Mouse (Mus musculus) hindbrain, postnatal 0 days (tissue): ENCODE measurements at regions not wholly inside any gene's neighbourhood (a gene's known extent, or its start where the extent isn't known, plus 50 kb on each side); places are given as distances from the start of the nearest gene placed in this dataset.

ENCODE experiments used
- ATAC-seq: fragments of 200-750 bp; cut with Nextera tagmentation; 2 replicates; pipeline ENCODE4 v1.8.0; 2017; ENCODE audit warnings: mild to moderate bottlenecking, moderate TSS enrichment, moderate library complexity
- DNase-seq: peaks from one replicate; pipeline ENCODE4 v3.0.0-alpha.2; 2015; ENCODE audit warnings: low spot score
- H3K27ac ChIP-seq: fragments of 300-500 bp; sonication (generic); 2 replicates; pipeline ENCODE4 v1.5.1; 2014; ENCODE audit warnings: mild to moderate bottlenecking
- H3K27me3 ChIP-seq: fragments of 300-500 bp; sonication (generic); 2 replicates; pipeline ENCODE4 v1.6.1; 2014; ENCODE audit warnings: low read length, mixed read lengths; ENCODE audit not compliant: insufficient read depth
- H3K36me3 ChIP-seq: fragments of 300-500 bp; sonication (generic); 2 replicates; pipeline ENCODE4 v1.6.1; 2014; ENCODE audit warnings: low read length, mixed read lengths; ENCODE audit not compliant: insufficient read depth
- H3K4me1 ChIP-seq: fragments of 300-500 bp; sonication (generic); 2 replicates; pipeline ENCODE4 v1.6.1; 2014; ENCODE audit warnings: antibody characterized with exemption, low read length, mixed read lengths; ENCODE audit not compliant: insufficient read depth
- H3K4me2 ChIP-seq: fragments of 300-500 bp; sonication (generic); 2 replicates; pipeline ENCODE4 v1.6.1; 2014; ENCODE audit warnings: low read depth, mild to moderate bottlenecking, low read length, moderate library complexity, mixed read lengths
- H3K4me3 ChIP-seq: fragments of 300-500 bp; sonication (generic); 2 replicates; pipeline ENCODE4 v1.5.1; 2014; ENCODE audit warnings: low read length
- H3K9ac ChIP-seq: fragments of 300-500 bp; sonication (generic); replicated peaks from 2 replicates; pipeline ENCODE4 v1.6.1; 2014; ENCODE audit warnings: mild to moderate bottlenecking, low read length, moderate library complexity, mixed read lengths
- H3K9me3 ChIP-seq: fragments of 300-500 bp; sonication (generic); 2 replicates; pipeline ENCODE4 v1.6.1; 2016; ENCODE audit warnings: low read length, mixed read lengths
- CTCF ChIP-seq: IDR thresholded peaks from 2 replicates; pipeline ENCODE4 v1.5.1; 2016; ENCODE audit warnings: antibody characterized with exemption, control low read depth, low read depth
- WGBS: fragments of 180-500 bp; shearing (Covaris S2); extraction: QIAGEN DNeasy Blood & Tissue Kit; methylation state at CpG from one replicate; pipeline ENCODE4 v1.1.7; 2014; 5-methylcytosine and 5-hydroxymethylcytosine counted together

GRCm38 (mm10) chr15:61770721-61771542, 848.1 kb upstream of the A1bg start:
- Histone ChIP-seq H3K9me3 (no peaks in the 10 kb centered on the region), H3K27me3 (no peaks in the 10 kb centered on the region), H3K9ac (no peak overlapping the region), H3K36me3 (no peaks in the 10 kb centered on the region), H3K4me1 (no peaks in the 10 kb centered on the region), H3K27ac (no peak overlapping the region), H3K4me2 (no peak overlapping the region), H3K4me3 (no peak overlapping the region)
- no peak for DNase-seq
- WGBS, result 62% methylated on average over 14 of the region's 14 CpGs
- ATAC-seq, result no peak
- no peak for TF ChIP-seq CTCF

GRCm38 (mm10) chr15:61766544-61767094, 843.8 kb upstream of the A1bg start:
- DNase-seq (peak; percentile 31), ATAC-seq (no peak)
- H3K36me3 ChIP-seq, result no peaks in the 10 kb centered on the region
- no peak overlapping the region for H3K4me3 ChIP-seq
- H3K9ac ChIP-seq, result no peak overlapping the region
- no peaks in the 10 kb centered on the region for H3K27me3 ChIP-seq
- WGBS, result 23% methylated on average over 2 of the region's 2 CpGs
- no peaks in the 10 kb centered on the region for H3K9me3 ChIP-seq
- no peak overlapping the region for H3K4me2 ChIP-seq
- TF ChIP-seq CTCF, result no peak
- no peak overlapping the region for H3K27ac ChIP-seq
- no peaks in the 10 kb centered on the region for H3K4me1 ChIP-seq

GRCm38 (mm10) chr15:61753802-61754201, 831.0 kb upstream of the A1bg start:
- Histone ChIP-seq H3K4me3 (no peak overlapping the region), H3K9me3 (no peaks in the 10 kb centered on the region), H3K4me1 (no peaks in the 10 kb centered on the region), H3K36me3 (no peaks in the 10 kb centered on the region), H3K27ac (no peak overlapping the region), H3K9ac (no peak overlapping the region), H3K27me3 (no peaks in the 10 kb centered on the region), H3K4me2 (no peak overlapping the region)
- 65% methylated on average over 2 of the region's 2 CpGs for WGBS
- TF ChIP-seq CTCF, result no peak
- ATAC-seq (no peak), DNase-seq (no peak)

- no peak overlapping the region for H3K4me3 ChIP-seq
- no peaks in the 10 kb centered on the region for H3K36me3 ChIP-seq
- no peaks in the 10 kb centered on the region for H3K4me1 ChIP-seq
- H3K27me3 ChIP-seq, result no peaks in the 10 kb centered on the region
- no peak for ATAC-seq
- no peak for TF ChIP-seq CTCF
- DNase-seq, result peak; percentile 9
- no peak overlapping the region for H3K27ac ChIP-seq
- H3K9ac ChIP-seq, result no peak overlapping the region
- no peaks in the 10 kb centered on the region for H3K9me3 ChIP-seq
- H3K4me2 ChIP-seq, result no peak overlapping the region
- WGBS, result 50% methylated on average over 1 of the region's 1 CpGs
These were observed 800.9 kb upstream of the A1bg start for GRCm38 (mm10) chr15:61723696-61724095.

- ATAC-seq (no peak), DNase-seq (no peak)
- Histone ChIP-seq H3K9ac (no peak overlapping the region), H3K36me3 (no peaks in the 10 kb centered on the region), H3K4me3 (no peak overlapping the region), H3K4me1 (no peaks in the 10 kb centered on the region), H3K27ac (no peak overlapping the region), H3K9me3 (no peaks in the 10 kb centered on the region), H3K4me2 (no peak overlapping the region), H3K27me3 (no peaks in the 10 kb centered on the region)
- TF ChIP-seq CTCF, result no peak
These were observed 795.7 kb upstream of the A1bg start for GRCm38 (mm10) chr15:61718486-61718885.

GRCm38 (mm10) chr15:61717216-61717615, 794.4 kb upstream of the A1bg start:
- H3K4me1 ChIP-seq, result no peaks in the 10 kb centered on the region
- H3K27me3 ChIP-seq, result no peaks in the 10 kb centered on the region
- no peak for ATAC-seq
- H3K36me3 ChIP-seq, result no peaks in the 10 kb centered on the region
- H3K4me3 ChIP-seq, result no peak overlapping the region
- no peak for TF ChIP-seq CTCF
- 79% methylated on average over 1 of the region's 1 CpGs for WGBS
- H3K27ac ChIP-seq, result no peak overlapping the region
- no peak overlapping the region for H3K9ac ChIP-seq
- no peak for DNase-seq
- no peak overlapping the region for H3K4me2 ChIP-seq
- H3K9me3 ChIP-seq, result no peaks in the 10 kb centered on the region

GRCm38 (mm10) chr15:61713953-61714352, 791.1 kb upstream of the A1bg start:
- no peak for TF ChIP-seq CTCF
- WGBS, result 43% methylated on average over 2 of the region's 2 CpGs

More at GRCm38 (mm10) chr15:61713953-61714352, 791.1 kb upstream of the A1bg start:
- ATAC-seq (no peak), DNase-seq (no peak)
- H3K27ac ChIP-seq, result no peak overlapping the region
- H3K4me2 ChIP-seq, result no peak overlapping the region
- no peaks in the 10 kb centered on the region for H3K4me1 ChIP-seq
- no peak overlapping the region for H3K4me3 ChIP-seq
- no peak overlapping the region for H3K9ac ChIP-seq
- H3K9me3 ChIP-seq, result no peaks in the 10 kb centered on the region
- no peaks in the 10 kb centered on the region for H3K36me3 ChIP-seq
- no peaks in the 10 kb centered on the region for H3K27me3 ChIP-seq
